Mouse (Mus musculus) hindbrain, embryonic 13.5 days (tissue): ENCODE measurements around the gene Pex26. TPM values are rescaled to one million over a fixed set of nuclear protein-coding genes. Genes with fewer than 3 reads are reported as not detected.

Experiments used
- ATAC-seq: fragments of 200-750 bp; cut with Nextera tagmentation; 2 replicates; pipeline ENCODE4 v1.8.0; 2017; ENCODE audit warnings: moderate TSS enrichment; ENCODE audit not compliant: low FRiP score
- H3K27ac ChIP-seq: fragments of 300-500 bp; sonication (generic); 2 replicates; pipeline ENCODE4 v1.5.1; 2015; ENCODE audit warnings: inconsistent platforms, mild to moderate bottlenecking, moderate library complexity
- H3K27me3 ChIP-seq: fragments of 300-500 bp; sonication (generic); 2 replicates; pipeline ENCODE4 v1.6.1; 2015; ENCODE audit warnings: mild to moderate bottlenecking, inconsistent platforms
- H3K36me3 ChIP-seq: fragments of 300-500 bp; sonication (generic); 2 replicates; pipeline ENCODE4 v1.6.1; 2015; ENCODE audit warnings: mild to moderate bottlenecking, inconsistent platforms
- H3K4me1 ChIP-seq: fragments of 300-500 bp; sonication (generic); replicated peaks from 2 replicates; pipeline ENCODE4 v1.6.1; 2015; ENCODE audit warnings: inconsistent platforms
- H3K4me2 ChIP-seq: fragments of 300-500 bp; sonication (generic); 2 replicates; pipeline ENCODE4 v1.6.1; 2015; ENCODE audit warnings: inconsistent platforms, mild to moderate bottlenecking, moderate library complexity
- H3K4me3 ChIP-seq: fragments of 300-500 bp; sonication (generic); 2 replicates; pipeline ENCODE4 v1.5.1; 2015; ENCODE audit warnings: mild to moderate bottlenecking, inconsistent platforms
- H3K9ac ChIP-seq: fragments of 300-500 bp; sonication (generic); 2 replicates; pipeline ENCODE4 v1.6.1; 2015; ENCODE audit warnings: mild to moderate bottlenecking, inconsistent platforms
- H3K9me3 ChIP-seq: fragments of 300-500 bp; sonication (generic); 2 replicates; pipeline ENCODE4 v1.6.1; 2016; ENCODE audit warnings: inconsistent platforms
- WGBS: fragments of 180-500 bp; shearing (Covaris S2); methylation state at CpG from one replicate; pipeline ENCODE4 v1.1.7; 2015; 5-methylcytosine and 5-hydroxymethylcytosine counted together
- polyA plus RNA-seq: library from polyadenylated mRNA; unstranded; fragments of >200 nt; fragmentation: Nextera tagmentation; extraction: Ambion mirVana; gene quantifications from 2 replicates; pipeline ENCODE4 v1.2.1, GENCODE M21; 2015

Pex26 gene
- polyA plus RNA-seq, 1 experiment from 2014 or later: 13.9 TPM

DNA sequence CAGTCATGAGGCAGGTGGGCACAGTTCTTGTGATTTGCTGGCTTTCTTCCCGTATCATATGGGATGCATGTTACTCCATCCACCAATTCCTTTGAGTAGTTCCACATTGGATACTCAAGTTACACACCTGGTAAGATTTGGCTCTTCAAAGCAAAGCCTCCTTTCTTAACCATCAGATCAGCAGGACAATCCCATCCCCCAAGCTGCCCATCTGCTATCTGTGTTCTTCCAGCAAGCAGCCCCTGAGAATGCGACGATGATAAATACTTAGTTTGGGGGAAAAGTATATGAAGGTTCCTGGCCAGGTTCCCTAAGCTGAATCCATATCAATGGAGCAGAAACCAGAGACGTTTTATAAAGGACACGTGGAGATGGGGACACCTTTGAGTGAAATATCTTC lies 30.8 kb downstream of the Pex26 start:
- H3K27me3 ChIP-seq: peaks cover 36% of the 10 kb centered on the region
- H3K27ac ChIP-seq: no peak overlapping the region
- no peak overlapping the region for H3K4me2 ChIP-seq
- ATAC-seq: no peak
- H3K4me1 ChIP-seq: peaks cover 20% of the 10 kb centered on the region
- no peaks in the 10 kb centered on the region for H3K9me3 ChIP-seq
- H3K4me3 ChIP-seq: no peak overlapping the region
- H3K9ac ChIP-seq: no peak overlapping the region
- H3K36me3 ChIP-seq: no peaks in the 10 kb centered on the region
- WGBS: 92% methylated on average over 5 of the region's 5 CpGs

DNA sequence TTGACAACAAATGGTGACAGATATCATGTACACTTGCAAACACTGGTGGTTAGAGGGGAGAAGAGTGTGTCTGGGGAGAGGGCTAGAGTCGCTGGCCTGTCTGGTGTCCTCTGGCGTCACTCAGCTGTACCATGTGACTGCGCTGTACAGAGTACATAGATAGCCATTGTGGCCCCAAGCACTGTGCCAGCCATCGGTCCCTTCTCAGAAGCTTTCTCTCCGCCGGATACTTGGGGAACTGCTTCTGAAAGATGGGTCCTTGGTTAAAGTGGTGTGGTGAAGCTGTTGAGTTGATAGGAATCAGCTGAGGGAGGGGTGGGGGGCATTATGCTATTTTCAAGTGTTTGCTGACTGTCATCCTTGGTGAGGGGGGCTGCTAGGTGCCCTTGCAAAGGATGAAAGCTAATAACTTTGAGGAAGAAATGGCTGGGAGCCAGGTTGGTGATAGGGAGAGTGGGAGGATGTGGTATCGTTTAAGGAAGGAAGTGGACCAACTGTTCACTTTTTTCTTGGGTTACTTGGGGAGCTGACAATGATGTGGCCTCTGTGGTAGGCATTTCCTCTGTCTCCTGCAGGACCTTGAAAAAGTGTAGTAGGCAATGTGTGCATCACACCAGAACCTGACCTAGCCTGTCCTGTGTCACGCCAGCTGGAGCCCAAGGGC lies 31.3 kb downstream of the Pex26 start:
- Histone ChIP-seq H3K27me3 (peaks cover 30% of the 10 kb centered on the region), H3K9ac (no peak overlapping the region), H3K27ac (no peak overlapping the region), H3K9me3 (no peaks in the 10 kb centered on the region), H3K4me3 (no peak overlapping the region), H3K4me2 (no peak overlapping the region), H3K36me3 (no peaks in the 10 kb centered on the region), H3K4me1 (peaks cover 20% of the 10 kb centered on the region)
- ATAC-seq: no peak
- WGBS: 89% methylated on average over 8 of the region's 8 CpGs

DNA sequence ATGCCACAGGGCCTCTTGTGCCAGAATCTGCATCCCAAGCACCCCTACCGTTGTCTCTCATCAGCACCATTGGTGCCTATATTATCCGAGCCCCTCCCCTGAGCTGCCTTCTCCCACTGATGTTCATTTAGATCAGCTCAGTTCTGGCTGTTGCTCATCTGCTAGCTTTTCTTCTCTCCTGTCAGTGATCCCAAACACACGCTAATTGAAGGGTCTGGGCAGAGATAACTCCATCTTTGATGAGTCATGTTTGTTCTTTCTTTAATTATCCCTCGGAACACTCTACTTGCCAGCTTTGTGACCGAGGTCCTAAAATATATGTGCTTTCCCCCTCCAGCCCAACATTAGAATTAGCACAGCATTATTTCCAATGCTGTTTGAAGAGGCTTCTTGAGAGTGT lies 31.9 kb downstream of the Pex26 start:
- Histone ChIP-seq H3K9ac (no peak overlapping the region), H3K4me2 (no peak overlapping the region), H3K27me3 (peaks cover 25% of the 10 kb centered on the region), H3K36me3 (no peaks in the 10 kb centered on the region), H3K4me3 (no peak overlapping the region), H3K27ac (no peak overlapping the region), H3K4me1 (peaks cover 17% of the 10 kb centered on the region), H3K9me3 (no peaks in the 10 kb centered on the region)
- ATAC-seq: no peak
- 82% methylated on average over 5 of the region's 5 CpGs for WGBS

DNA sequence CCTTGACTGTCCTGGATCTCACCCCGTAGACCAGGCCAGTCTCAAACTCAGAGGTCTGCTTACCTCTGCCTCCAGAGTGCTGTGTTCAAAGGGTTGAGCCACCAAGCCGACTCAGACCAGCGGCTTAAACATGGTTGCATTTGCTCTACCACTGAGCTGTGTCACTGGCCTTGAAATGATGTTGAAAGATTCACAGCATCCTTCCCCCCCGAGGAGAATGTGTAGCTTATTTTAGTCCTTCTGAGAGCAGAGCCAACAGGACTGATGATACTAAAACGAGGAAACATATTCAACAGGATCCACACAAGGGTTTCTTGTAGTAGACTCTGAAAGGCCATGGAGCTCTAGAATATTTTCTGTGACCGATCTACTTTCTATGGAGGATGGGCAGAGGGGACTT lies 32.4 kb downstream of the Pex26 start:
- no peaks in the 10 kb centered on the region for H3K36me3 ChIP-seq
- H3K27me3 ChIP-seq: peaks cover 19% of the 10 kb centered on the region
- peaks cover 11% of the 10 kb centered on the region for H3K4me1 ChIP-seq
- ATAC-seq: no peak
- WGBS: 83% methylated on average over 6 of the region's 6 CpGs
- no peak overlapping the region for H3K4me2 ChIP-seq
- no peak overlapping the region for H3K27ac ChIP-seq
- H3K4me3 ChIP-seq: no peak overlapping the region
- H3K9ac ChIP-seq: no peak overlapping the region
- no peaks in the 10 kb centered on the region for H3K9me3 ChIP-seq

DNA sequence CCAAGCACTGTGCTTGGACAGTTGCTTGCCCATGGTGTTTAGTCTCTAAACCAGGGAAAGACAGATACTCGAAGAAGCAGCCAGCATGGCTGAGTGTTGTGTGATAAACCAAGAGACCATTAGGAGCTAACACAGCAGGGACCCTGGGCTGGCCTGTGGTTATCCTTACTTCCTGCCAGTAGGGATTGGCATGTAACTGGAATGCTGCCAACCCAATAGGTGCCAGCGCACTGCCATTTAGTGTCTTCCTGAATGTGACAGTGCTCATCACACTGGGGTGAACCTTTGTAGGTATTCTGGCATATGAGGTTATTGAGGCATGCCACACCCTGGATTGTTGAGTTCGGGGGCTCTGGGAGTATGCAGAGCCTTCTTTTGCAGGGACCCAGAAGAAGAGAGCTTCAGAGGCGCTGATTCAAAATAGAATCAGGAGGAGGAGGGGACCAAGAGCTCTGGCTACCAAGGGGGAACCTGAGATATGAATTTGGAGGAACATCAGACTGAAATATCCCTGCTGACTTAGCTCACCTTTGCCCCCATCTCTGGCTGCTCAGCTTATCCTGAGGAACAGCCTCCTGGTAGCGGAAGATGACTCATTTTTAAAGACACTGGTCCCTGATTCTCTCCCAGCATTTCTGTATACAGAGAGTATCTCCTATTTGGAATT lies 33.3 kb downstream of the Pex26 start:
- Histone ChIP-seq H3K9me3 (no peaks in the 10 kb centered on the region), H3K36me3 (no peaks in the 10 kb centered on the region), H3K27me3 (peaks cover 11% of the 10 kb centered on the region), H3K27ac (no peak overlapping the region), H3K9ac (no peak overlapping the region), H3K4me3 (no peak overlapping the region), H3K4me1 (peaks cover 3% of the 10 kb centered on the region; the same call in 1 of the 2 replicates), H3K4me2 (no peak overlapping the region)
- 85% methylated on average over 5 of the region's 5 CpGs for WGBS
- ATAC-seq: no peak

DNA sequence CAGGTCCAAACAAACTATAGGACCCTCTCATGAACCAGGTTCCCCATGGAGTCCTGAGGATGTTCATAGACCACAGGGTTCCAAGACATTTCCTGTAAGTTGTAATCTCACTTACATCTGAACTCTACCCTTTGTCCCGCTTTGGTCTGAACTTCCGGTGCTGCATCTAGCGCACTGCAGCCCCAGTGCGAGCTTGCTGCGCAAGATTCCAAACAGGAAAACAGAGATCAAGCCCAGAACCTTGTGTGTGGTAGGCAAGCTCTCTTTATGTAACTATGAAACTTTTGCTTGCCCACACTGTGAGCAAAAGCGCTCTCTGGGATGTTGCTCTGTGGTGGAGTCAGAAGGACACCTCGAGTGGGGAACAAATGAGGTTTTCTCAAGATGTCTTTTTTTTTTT lies 34.5 kb downstream of the Pex26 start:
- no peak for ATAC-seq
- no peak overlapping the region for H3K4me3 ChIP-seq
- no peaks in the 10 kb centered on the region for H3K27me3 ChIP-seq
- no peaks in the 10 kb centered on the region for H3K36me3 ChIP-seq
- no peak overlapping the region for H3K4me2 ChIP-seq
- no peak overlapping the region for H3K9ac ChIP-seq
- WGBS: 92% methylated on average over 7 of the region's 7 CpGs
- no peak overlapping the region for H3K27ac ChIP-seq
- H3K9me3 ChIP-seq: no peaks in the 10 kb centered on the region
- H3K4me1 ChIP-seq: no peaks in the 10 kb centered on the region

DNA sequence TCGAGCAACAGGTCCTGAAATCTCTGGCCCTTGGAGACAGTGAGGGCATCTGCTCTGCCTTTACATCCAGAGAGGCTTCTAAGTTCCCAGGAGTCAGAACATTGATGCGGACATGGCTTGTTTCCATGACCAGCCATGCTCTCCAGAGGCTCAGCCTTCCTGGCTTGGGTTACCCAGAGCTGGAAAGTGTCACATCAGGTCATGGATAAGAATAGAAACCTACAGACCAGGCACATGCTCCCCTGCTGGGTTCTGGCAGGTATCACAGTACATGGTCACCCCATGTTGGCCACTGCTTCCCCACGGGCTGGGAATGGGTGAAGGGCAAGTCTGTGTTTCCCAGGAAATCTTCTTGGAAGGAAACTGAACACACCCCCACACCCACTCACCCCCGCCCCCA lies 35.9 kb downstream of the Pex26 start:
- no peak for ATAC-seq
- Histone ChIP-seq H3K4me1 (no peaks in the 10 kb centered on the region), H3K4me3 (no peak overlapping the region), H3K9me3 (no peaks in the 10 kb centered on the region), H3K27me3 (no peaks in the 10 kb centered on the region), H3K9ac (no peak overlapping the region), H3K27ac (no peak overlapping the region), H3K36me3 (no peaks in the 10 kb centered on the region), H3K4me2 (no peak overlapping the region)
- WGBS: 88% methylated on average over 4 of the region's 4 CpGs

DNA sequence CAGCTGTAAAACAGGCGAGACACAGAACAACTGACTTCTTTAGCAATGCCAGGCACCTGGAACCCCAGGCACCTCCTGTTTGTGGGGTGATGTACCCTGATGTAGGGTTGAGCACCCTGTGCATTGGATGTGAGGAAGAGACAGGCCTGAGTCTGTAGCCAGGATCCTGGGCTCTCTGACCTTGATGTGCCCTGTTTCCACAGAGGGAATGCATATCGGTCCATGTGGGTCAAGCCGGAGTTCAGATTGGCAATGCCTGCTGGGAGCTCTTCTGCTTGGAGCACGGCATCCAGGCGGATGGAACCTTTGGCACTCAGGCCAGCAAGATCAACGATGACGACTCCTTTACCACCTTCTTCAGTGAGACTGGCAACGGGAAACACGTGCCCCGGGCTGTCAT lies 36.7 kb downstream of the Pex26 start:
- no peak overlapping the region for H3K4me2 ChIP-seq
- no peak for ATAC-seq
- no peaks in the 10 kb centered on the region for H3K27me3 ChIP-seq
- no peak overlapping the region for H3K4me3 ChIP-seq
- H3K9me3 ChIP-seq: no peaks in the 10 kb centered on the region
- 93% methylated on average over 10 of the region's 10 CpGs for WGBS
- no peak overlapping the region for H3K9ac ChIP-seq
- H3K36me3 ChIP-seq: no peaks in the 10 kb centered on the region
- no peaks in the 10 kb centered on the region for H3K4me1 ChIP-seq
- no peak overlapping the region for H3K27ac ChIP-seq

DNA sequence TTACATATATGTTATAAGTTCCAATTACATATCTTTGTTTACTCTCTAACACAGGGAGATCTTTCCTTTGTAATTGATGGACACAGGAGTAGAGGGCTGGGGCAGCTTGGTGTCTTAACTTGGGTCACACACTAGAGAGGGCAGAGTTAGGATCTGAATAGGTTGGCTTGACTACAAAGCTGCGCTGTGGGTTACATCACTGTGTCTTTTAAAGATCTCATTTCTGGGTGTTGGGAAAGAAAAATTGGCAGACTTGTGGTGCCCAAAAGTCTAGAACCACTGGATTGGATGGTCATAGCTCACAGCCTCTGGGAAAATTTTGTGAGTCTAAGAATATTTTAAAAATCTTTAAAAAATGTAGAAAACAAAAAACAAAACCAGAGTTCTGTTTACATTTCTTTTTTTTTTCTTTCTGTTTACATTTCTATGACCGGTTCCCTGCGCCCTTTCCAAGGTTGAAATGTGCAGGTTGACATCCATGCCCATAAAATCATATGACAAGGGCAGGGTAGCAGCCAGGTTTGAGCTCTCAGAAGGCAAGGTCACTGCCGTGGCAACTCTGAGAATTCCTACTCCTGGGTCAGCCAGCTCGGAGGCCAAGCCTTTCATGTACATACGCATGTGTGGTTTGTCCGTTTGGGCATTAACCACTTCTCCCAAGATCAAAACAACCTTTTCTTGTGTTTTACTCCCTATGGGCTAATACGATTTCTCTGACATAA lies 38.6 kb downstream of the Pex26 start:
- Histone ChIP-seq H3K27me3 (no peaks in the 10 kb centered on the region), H3K4me2 (no peak overlapping the region), H3K4me1 (no peaks in the 10 kb centered on the region), H3K36me3 (no peaks in the 10 kb centered on the region), H3K27ac (no peak overlapping the region), H3K9ac (no peak overlapping the region), H3K4me3 (no peak overlapping the region), H3K9me3 (no peaks in the 10 kb centered on the region)
- WGBS: 86% methylated on average over 8 of the region's 8 CpGs
- no peak for ATAC-seq

DNA sequence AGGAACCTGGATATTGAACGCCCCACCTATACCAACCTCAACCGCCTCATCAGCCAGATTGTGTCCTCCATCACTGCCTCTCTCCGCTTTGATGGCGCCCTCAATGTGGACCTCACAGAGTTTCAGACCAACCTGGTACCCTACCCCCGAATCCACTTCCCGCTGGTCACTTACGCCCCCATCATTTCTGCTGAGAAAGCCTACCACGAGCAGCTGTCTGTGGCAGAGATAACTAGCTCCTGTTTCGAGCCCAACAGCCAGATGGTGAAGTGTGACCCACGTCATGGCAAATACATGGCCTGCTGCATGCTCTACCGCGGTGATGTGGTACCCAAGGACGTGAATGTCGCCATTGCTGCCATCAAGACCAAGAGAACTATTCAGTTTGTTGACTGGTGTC lies 39.5 kb downstream of the Pex26 start:
- no peak overlapping the region for H3K9ac ChIP-seq
- H3K9me3 ChIP-seq: no peaks in the 10 kb centered on the region
- no peak overlapping the region for H3K4me2 ChIP-seq
- no peak overlapping the region for H3K4me3 ChIP-seq
- H3K36me3 ChIP-seq: no peaks in the 10 kb centered on the region
- no peak overlapping the region for H3K27ac ChIP-seq
- no peaks in the 10 kb centered on the region for H3K4me1 ChIP-seq
- ATAC-seq: no peak
- 96% methylated on average over 14 of the region's 14 CpGs for WGBS
- no peaks in the 10 kb centered on the region for H3K27me3 ChIP-seq

DNA sequence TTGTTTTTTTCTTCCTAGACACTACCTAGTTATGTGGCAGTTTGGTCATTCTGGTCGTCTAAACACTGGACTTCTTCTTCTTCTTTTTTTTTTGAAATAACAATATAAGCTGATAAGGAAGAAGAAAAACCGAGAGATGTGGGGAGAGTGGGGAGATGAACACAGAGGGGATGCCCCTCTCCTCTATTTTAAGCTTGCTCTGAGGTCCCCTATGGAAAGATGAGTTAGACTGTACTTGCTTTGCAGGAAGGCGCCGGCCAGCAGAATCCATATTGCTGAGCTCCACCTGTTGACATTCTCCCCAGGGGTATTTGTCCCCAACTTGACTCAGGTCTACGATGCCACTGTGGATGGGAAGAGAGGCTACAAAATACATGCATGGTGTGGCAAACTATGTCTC lies 40.6 kb downstream of the Pex26 start:
- H3K36me3 ChIP-seq: no peaks in the 10 kb centered on the region
- no peaks in the 10 kb centered on the region for H3K4me1 ChIP-seq
- no peak overlapping the region for H3K9ac ChIP-seq
- no peak for ATAC-seq
- H3K27ac ChIP-seq: no peak overlapping the region
- H3K27me3 ChIP-seq: no peaks in the 10 kb centered on the region
- whole genome bisulfite sequencing: 66% methylated on average over 5 of the region's 5 CpGs
- no peaks in the 10 kb centered on the region for H3K9me3 ChIP-seq
- H3K4me2 ChIP-seq: no peak overlapping the region
- H3K4me3 ChIP-seq: no peak overlapping the region

DNA sequence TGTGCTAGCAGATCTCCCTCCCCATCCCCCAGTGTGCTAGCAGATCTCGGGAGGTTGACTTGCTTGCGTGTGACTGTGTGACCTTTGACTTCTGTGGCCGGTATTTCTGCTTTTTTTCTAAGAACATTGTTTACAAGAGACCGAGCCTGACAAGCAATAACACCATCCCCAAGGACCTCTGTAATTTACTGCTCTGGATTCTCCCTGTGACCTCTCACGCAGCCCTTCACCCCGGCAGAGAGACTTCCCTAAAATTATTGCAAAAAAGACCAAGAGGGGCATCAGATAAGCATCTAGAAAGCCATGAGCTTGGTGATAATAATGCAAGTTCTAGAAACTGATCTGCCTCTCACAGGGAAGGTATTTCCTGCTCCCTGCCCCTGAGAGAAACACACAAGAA lies 41.5 kb downstream of the Pex26 start:
- H3K9me3 ChIP-seq: no peaks in the 10 kb centered on the region
- H3K36me3 ChIP-seq: no peaks in the 10 kb centered on the region
- WGBS: 29% methylated on average over 6 of the region's 6 CpGs

DNA sequence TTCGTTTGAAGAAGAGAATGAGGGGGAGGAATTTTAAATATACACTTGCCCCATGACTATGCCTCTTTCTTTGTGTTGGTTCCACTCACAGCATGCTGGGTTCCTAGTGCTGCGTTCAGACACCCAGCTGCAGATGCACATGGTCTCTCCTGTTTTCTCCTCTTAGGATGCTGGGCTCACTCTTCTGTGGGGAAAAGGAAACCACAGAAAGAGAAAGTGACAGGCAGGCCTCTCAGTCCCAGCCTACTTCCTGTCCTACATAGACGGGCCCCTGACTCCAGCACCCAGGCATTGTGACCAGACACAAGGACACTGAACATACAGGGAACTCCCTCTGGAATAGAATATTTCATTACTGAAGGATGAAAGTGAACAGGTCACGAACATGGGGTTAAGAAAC lies 42.6 kb downstream of the Pex26 start:
- Histone ChIP-seq H3K36me3 (no peaks in the 10 kb centered on the region), H3K27me3 (no peaks in the 10 kb centered on the region), H3K4me1 (no peaks in the 10 kb centered on the region), H3K4me3 (no peak overlapping the region), H3K27ac (no peak overlapping the region), H3K4me2 (no peak overlapping the region), H3K9ac (no peak overlapping the region), H3K9me3 (no peaks in the 10 kb centered on the region)
- no peak for ATAC-seq
- WGBS: 72% methylated on average over 4 of the region's 4 CpGs

More for the DNA sequence above, 41.5 kb downstream of the Pex26 start:
- no peaks in the 10 kb centered on the region for H3K4me1 ChIP-seq
- H3K27me3 ChIP-seq: no peaks in the 10 kb centered on the region
- no peak overlapping the region for H3K9ac ChIP-seq
- no peak overlapping the region for H3K4me3 ChIP-seq
- H3K4me2 ChIP-seq: no peak overlapping the region
- ATAC-seq: no peak
- H3K27ac ChIP-seq: no peak overlapping the region
